Mouse (Mus musculus) forebrain, embryonic 10.5 days (tissue): Measurements from ENCODE around the gene Ppil6. TPM values are rescaled to one million over a fixed set of nuclear protein-coding genes. Genes with fewer than 3 reads are reported as not detected.
"Not testable (repeated sequence)": the region's sequence is repeated elsewhere in the genome, so short reads cannot be mapped to it uniquely, and the experiment has no call there.

Experiments used
- DNase-seq: peaks from one replicate; pipeline ENCODE4 v3.0.0-alpha.2; 2017; ENCODE audit warnings: low spot score; ENCODE audit errors: extremely low spot score
- H3K27ac ChIP-seq: fragments of 300-500 bp; sonication (generic); 2 replicates; pipeline ENCODE4 v1.5.1; 2016; ENCODE audit warnings: mild to moderate bottlenecking
- H3K27me3 ChIP-seq: fragments of 300-500 bp; sonication (generic); 2 replicates; pipeline ENCODE4 v1.6.1; 2016; ENCODE audit warnings: mild to moderate bottlenecking; ENCODE audit not compliant: poor library complexity, severe bottlenecking
- H3K36me3 ChIP-seq: fragments of 300-500 bp; sonication (generic); replicated peaks from 2 replicates; pipeline ENCODE4 v1.6.1; 2016; ENCODE audit warnings: mild to moderate bottlenecking, moderate library complexity
- H3K4me1 ChIP-seq: fragments of 300-500 bp; sonication (generic); 2 replicates; pipeline ENCODE4 v1.6.1; 2016
- H3K4me3 ChIP-seq: fragments of 300-500 bp; sonication (generic); 2 replicates; pipeline ENCODE4 v1.5.1; 2016; ENCODE audit warnings: mild to moderate bottlenecking, moderate library complexity
- H3K9me3 ChIP-seq: fragments of 300-500 bp; sonication (generic); 2 replicates; pipeline ENCODE4 v1.6.1; 2016; ENCODE audit warnings: mild to moderate bottlenecking, moderate library complexity
- WGBS: fragments of 180-500 bp; shearing (Covaris S2); methylation state at CpG from one replicate; pipeline ENCODE4 v1.1.7; 2016; 5-methylcytosine and 5-hydroxymethylcytosine counted together
- polyA plus RNA-seq: library from polyadenylated mRNA; unstranded; fragments of >200 nt; fragmentation: Nextera tagmentation; extraction: Ambion mirVana; gene quantifications from 2 replicates; pipeline ENCODE4 v1.2.1, GENCODE M21; 2016

The Ppil6 gene
- polyA plus RNA-seq, 1 experiment from 2014 or later, result 0.71 TPM

GRCm38 (mm10) chr10:41485778-41486177 is 4.5 kb upstream of the Ppil6 start:
- Histone ChIP-seq H3K4me3 (no peak overlapping the region), H3K36me3 (peaks cover 81% of the 10 kb centered on the region), H3K9me3 (no peaks in the 10 kb centered on the region), H3K27me3 (no peaks in the 10 kb centered on the region), H3K27ac (no peak overlapping the region), H3K4me1 (peaks cover 49% of the 10 kb centered on the region)
- no peak for DNase-seq
- 94% methylated on average over 16 of the region's 16 CpGs for WGBS

DNA sequence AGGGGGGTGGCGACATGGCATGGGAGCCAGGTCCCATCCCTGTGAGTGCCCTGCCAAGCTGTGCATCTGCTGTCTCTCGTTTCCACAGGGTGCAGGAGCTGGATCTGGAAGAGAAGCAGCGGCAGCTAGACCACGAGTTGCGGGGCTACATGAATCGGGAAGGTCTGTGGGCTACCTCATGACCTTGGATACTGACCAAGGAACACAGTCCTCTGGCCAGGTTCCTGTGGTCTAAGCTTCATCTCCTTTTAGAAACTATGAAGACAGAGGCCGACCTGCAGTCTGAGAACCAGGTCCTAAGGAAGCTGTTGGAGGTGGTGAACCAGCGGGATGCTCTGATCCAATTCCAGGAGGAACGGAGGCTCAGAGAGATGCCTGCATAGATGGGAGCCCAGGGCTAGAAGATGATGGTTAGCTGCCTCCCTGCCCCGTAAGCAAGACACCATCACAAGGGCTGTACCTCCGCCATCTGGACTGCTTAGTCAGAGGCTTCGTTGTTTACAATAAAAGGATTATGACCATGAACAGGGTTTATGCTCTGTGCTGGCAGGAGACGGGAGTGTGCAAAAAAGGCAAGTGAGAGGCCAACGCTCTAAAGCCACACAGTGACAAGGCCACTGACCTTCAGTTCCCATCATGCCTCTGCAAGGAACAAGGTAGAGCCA is 3.6 kb upstream of the Ppil6 start:
- 88% methylated on average over 14 of the region's 14 CpGs for WGBS

GRCm38 (mm10) chr10:41488877-41489276 is 1.4 kb upstream of the Ppil6 start:
- DNase-seq, result no peak
- Histone ChIP-seq H3K27me3 (no peaks in the 10 kb centered on the region), H3K9me3 (no peaks in the 10 kb centered on the region), H3K4me3 (peak overlapping the region; percentile 73), H3K27ac (peak overlapping the region; percentile 92; the same call in 1 of the 2 replicates), H3K36me3 (peaks cover 50% of the 10 kb centered on the region), H3K4me1 (peaks cover 46% of the 10 kb centered on the region)
- 66% methylated on average over 7 of the region's 7 CpGs for WGBS

More for the DNA sequence above, 3.6 kb upstream of the Ppil6 start:
- DNase-seq, result no peak
- H3K4me1 ChIP-seq, result peaks cover 46% of the 10 kb centered on the region
- no peak overlapping the region for H3K27ac ChIP-seq
- H3K27me3 ChIP-seq, result no peaks in the 10 kb centered on the region
- no peaks in the 10 kb centered on the region for H3K9me3 ChIP-seq
- no peak overlapping the region for H3K4me3 ChIP-seq
- H3K36me3 ChIP-seq, result peaks cover 72% of the 10 kb centered on the region

DNA sequence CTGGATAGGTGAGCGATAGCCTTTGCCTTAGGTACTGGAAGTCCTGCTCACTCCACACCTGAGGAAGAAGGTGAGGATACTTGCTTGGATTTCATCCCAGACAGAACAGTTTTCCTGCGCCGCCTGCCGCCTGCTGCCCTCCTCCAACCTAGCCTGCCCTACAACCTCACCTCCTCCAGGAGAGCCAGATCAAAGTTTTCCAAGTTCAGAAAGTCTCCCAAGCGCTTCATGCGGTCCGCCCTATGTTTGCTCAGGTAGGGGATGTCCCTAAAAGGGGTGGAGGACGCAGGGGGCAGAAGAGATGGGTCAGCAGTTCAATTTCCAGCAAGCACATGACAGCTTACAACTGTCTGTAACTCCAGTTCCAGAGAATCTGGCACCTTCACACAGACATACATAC is 945 bp upstream of the Ppil6 start:
- Histone ChIP-seq H3K27ac (peak overlapping the region; percentile 92), H3K4me1 (peaks cover 46% of the 10 kb centered on the region), H3K4me3 (peak overlapping the region; percentile 73), H3K27me3 (no peaks in the 10 kb centered on the region), H3K36me3 (peaks cover 46% of the 10 kb centered on the region), H3K9me3 (no peaks in the 10 kb centered on the region)
- 46% methylated on average over 8 of the region's 8 CpGs for WGBS
- DNase-seq, result no peak

DNA sequence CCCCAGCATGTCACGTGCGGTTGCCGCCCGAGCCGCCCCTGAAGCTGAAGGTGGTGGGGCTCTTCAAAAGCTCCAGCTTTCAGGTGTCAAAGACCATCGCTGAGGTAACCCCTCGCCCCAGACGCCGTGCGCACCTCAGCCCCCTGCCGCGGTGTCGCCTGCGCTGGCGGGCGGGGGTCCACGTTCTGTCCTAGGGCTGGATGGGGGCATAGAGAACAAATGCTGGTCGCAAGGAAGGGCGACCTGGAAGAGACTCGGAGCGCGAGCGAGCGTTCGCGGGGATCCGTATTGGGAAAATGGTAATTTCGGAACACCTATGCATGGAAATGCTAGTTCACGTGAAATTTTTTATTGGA is 257 bp downstream of the Ppil6 start:
- Histone ChIP-seq H3K27ac (peak overlapping the region; percentile 92), H3K27me3 (no peaks in the 10 kb centered on the region), H3K9me3 (no peaks in the 10 kb centered on the region), H3K36me3 (peaks cover 34% of the 10 kb centered on the region), H3K4me3 (peak overlapping the region; percentile 73), H3K4me1 (peaks cover 46% of the 10 kb centered on the region)
- WGBS, result under 1% methylated on average over 29 of the region's 29 CpGs
- no peak for DNase-seq

- Histone ChIP-seq H3K9me3 (no peaks in the 10 kb centered on the region), H3K4me1 (peaks cover 46% of the 10 kb centered on the region), H3K27me3 (no peaks in the 10 kb centered on the region), H3K27ac (no peak overlapping the region), H3K36me3 (peaks cover 28% of the 10 kb centered on the region), H3K4me3 (peak overlapping the region; percentile 73)
- WGBS, result 68% methylated on average over 4 of the region's 4 CpGs
- DNase-seq, result no peak
Observed at GRCm38 (mm10) chr10:41491111-41491510, 872 bp downstream of the Ppil6 start.

DNA sequence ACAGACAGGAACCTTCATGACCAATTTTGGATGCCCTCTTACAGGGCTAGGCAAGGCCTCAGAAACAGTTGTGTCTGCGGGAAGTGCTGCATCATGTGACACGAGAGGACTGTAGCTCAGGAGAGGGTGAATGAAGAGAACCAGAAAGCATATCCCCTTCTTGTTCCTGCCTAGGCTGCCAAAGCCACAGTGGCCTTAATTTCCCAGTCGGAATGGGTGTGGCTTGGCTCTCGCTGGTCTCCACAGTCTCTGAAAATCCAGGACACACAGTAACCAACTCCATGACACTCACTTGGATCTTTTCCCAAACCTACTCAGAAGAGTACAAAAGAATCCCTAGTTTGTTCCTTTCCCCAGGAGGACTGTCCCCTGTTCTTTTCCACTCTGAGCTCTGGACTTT is 10.7 kb downstream of the Ppil6 start:
- WGBS, result 69% methylated on average over 4 of the region's 4 CpGs
- Histone ChIP-seq H3K27ac (no peak overlapping the region), H3K4me3 (no peak overlapping the region), H3K27me3 (no peaks in the 10 kb centered on the region), H3K36me3 (no peaks in the 10 kb centered on the region), H3K9me3 (no peaks in the 10 kb centered on the region), H3K4me1 (no peaks in the 10 kb centered on the region)
- no peak for DNase-seq

DNA sequence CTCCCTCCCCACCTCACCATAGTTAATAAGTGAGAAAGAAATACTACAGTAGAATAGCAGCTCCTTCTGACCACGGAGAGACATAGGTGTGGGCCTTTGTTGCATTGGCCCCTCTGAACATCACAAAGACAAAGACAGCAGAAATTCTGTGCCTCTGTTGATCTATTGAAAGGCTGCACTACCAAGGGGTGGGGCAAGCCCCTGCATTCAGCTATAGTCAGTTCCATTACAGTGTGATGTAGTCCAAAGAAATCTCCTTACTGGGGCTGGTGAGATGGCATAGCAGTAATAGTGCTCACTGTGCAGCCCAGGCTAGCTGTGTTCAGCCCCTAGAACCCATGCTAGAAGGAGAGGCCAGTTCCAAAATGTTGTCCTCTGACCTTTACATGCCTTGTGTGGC is 14.8 kb downstream of the Ppil6 start:
- no peaks in the 10 kb centered on the region for H3K36me3 ChIP-seq
- no peaks in the 10 kb centered on the region for H3K27me3 ChIP-seq
- WGBS, result 100% methylated on average over 1 of the region's 1 CpGs
- H3K4me1 ChIP-seq, result no peaks in the 10 kb centered on the region
- DNase-seq, result no peak
- H3K4me3 ChIP-seq, result no peak overlapping the region
- H3K9me3 ChIP-seq, result no peaks in the 10 kb centered on the region
- H3K27ac ChIP-seq, result no peak overlapping the region

- H3K27me3 ChIP-seq, H3K4me1 ChIP-seq, H3K36me3 ChIP-seq, H3K9me3 ChIP-seq, H3K4me3 ChIP-seq, H3K27ac ChIP-seq: not testable (repeated sequence)
- 3% methylated on average over 3 of the region's 3 CpGs for WGBS
- peak; percentile 56 for DNase-seq
Observed at GRCm38 (mm10) chr10:41505446-41505845, 15.2 kb downstream of the Ppil6 start.

- Histone ChIP-seq H3K27ac (no peak overlapping the region), H3K4me3 (no peak overlapping the region), H3K4me1 (no peaks in the 10 kb centered on the region), H3K9me3 (no peaks in the 10 kb centered on the region), H3K27me3 (no peaks in the 10 kb centered on the region), H3K36me3 (no peaks in the 10 kb centered on the region)
- no peak for DNase-seq
- 41% methylated on average over 2 of the region's 2 CpGs for WGBS
Observed at GRCm38 (mm10) chr10:41509160-41509559, 18.9 kb downstream of the Ppil6 start.

GRCm38 (mm10) chr10:41514301-41514700 is 24.1 kb downstream of the Ppil6 start:
- 79% methylated on average over 4 of the region's 4 CpGs for WGBS

DNA sequence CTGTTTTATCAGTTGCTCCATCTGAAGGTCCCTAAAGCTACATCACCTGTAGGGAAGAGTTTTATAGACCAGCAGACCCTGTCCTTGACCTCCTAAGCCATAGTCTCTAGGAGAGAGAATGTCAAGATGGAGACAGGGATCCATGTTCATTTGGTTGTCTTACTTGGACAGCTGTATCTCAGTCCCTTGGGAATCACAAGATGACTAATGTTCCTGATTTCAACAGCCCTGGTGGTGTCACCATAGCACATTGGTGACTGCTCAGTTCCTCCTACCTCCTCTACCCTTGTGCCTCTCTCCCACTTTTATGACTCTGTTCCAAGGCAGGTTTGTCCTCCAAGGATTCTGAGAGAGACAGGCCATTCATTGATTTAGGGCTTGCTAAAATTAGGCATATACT is 24.7 kb downstream of the Ppil6 start:
- Histone ChIP-seq H3K4me1 (peaks cover 6% of the 10 kb centered on the region), H3K27ac (no peak overlapping the region), H3K4me3 (no peak overlapping the region), H3K9me3 (no peaks in the 10 kb centered on the region), H3K36me3 (no peaks in the 10 kb centered on the region), H3K27me3 (no peaks in the 10 kb centered on the region)
- no peak for DNase-seq

More at GRCm38 (mm10) chr10:41514301-41514700, 24.1 kb downstream of the Ppil6 start:
- Histone ChIP-seq H3K27ac (no peak overlapping the region), H3K4me3 (no peak overlapping the region), H3K36me3 (no peaks in the 10 kb centered on the region), H3K27me3 (no peaks in the 10 kb centered on the region), H3K4me1 (peaks cover 6% of the 10 kb centered on the region), H3K9me3 (no peaks in the 10 kb centered on the region)
- DNase-seq, result no peak

- H3K36me3 ChIP-seq, result peaks cover 11% of the 10 kb centered on the region
- no peaks in the 10 kb centered on the region for H3K27me3 ChIP-seq
- peak overlapping the region; percentile 94 for H3K4me3 ChIP-seq
- WGBS, result 0% methylated on average over 23 of the region's 23 CpGs
- no peaks in the 10 kb centered on the region for H3K9me3 ChIP-seq
- peak overlapping the region; percentile 99 for H3K27ac ChIP-seq
- peaks cover 36% of the 10 kb centered on the region for H3K4me1 ChIP-seq
- DNase-seq, result no peak
Observed at GRCm38 (mm10) chr10:41518508-41518980, 28.3 kb downstream of the Ppil6 start.
